Comparison of ENCODE assay signal across 24 mouse cellular contexts in the genomic region with DNA sequence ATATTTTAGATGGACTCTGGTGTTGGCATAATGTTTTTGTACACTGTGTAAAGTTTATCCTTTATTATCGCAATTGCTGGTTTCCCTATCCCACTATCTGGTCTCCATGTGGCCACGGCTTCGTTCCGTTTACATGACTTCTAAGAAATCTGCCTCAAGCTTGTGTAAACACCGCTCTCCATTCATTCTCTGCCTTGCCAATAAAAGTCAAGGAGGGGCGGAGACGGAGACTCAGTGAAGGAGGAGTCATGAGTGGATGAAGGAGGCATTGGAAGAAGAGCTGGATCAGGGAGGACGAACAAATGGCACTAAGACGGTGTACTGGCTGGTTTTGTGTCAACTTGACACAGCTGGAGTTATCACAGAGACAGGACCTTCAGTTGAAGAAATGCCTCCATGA. TPM values are rescaled to one million over a fixed set of nuclear protein-coding genes. Genes with fewer than 3 reads are reported as not detected.
DNase-seq lines count a peak whose midpoint lies in the region; ATAC-seq and TF ChIP-seq lines count a peak whose summit lies in the region.
"Had no signal": no experiment of that assay in that cellular context is flagged by ENCODE, and none has a peak within 500 bp of the region (broad histone marks: within the 10 kb centered on the region; RNA-seq: fewer than 3 reads in every experiment).

No protein-coding gene starts in this region.

- peak; percentile 69 for ATAC-seq in stomach, embryonic 16.5 days (ENCODE audit: insufficient read depth, low FRiP score)
- ATAC-seq in forebrain, embryonic 13.5 days, result no peak
- ATAC-seq: forebrain, embryonic 16.5 days; inflammation-experienced regulatory T-cells, adult 6 months; midbrain, embryonic 13.5 days had no signal

- H3K4me3 ChIP-seq in heart, embryonic 10.5 days, result no peak overlapping the region
- H3K4me3 ChIP-seq in lung, adult 2 months (replicated peaks; ENCODE audit: extremely low read depth, low read depth, low read length), result no peak overlapping the region
- H3K4me3 ChIP-seq in stomach, embryonic 16.5 days (replicated peaks; ENCODE audit: low read length), result no peak overlapping the region
- H3K4me3 ChIP-seq in forebrain, embryonic 13.5 days, result no peak overlapping the region
- H3K4me3 ChIP-seq: embryonic facial prominence, embryonic 15.5 days; heart, embryonic 15.5 days; limb, embryonic 10.5 days; liver, embryonic 15.5 days; megakaryocyte, embryonic 14.5 days; midbrain, embryonic 13.5 days had no signal

- no peaks in the 10 kb centered on the region for H3K27me3 ChIP-seq in heart, embryonic 10.5 days (ENCODE audit: insufficient read depth, poor library complexity, severe bottlenecking)
- no peaks in the 10 kb centered on the region for H3K27me3 ChIP-seq in stomach, embryonic 16.5 days (ENCODE audit: control insufficient read depth, insufficient read depth, low read length)
- H3K27me3 ChIP-seq in forebrain, embryonic 13.5 days, result no peaks in the 10 kb centered on the region
- H3K27me3 ChIP-seq: embryonic facial prominence, embryonic 15.5 days; heart, embryonic 15.5 days; liver, embryonic 15.5 days; megakaryocyte, embryonic 14.5 days; midbrain, embryonic 13.5 days had no signal

- H3K36me3 ChIP-seq in heart, embryonic 10.5 days, result peaks cover 32% of the 10 kb centered on the region
- H3K36me3 ChIP-seq in stomach, embryonic 16.5 days (ENCODE audit: control insufficient read depth, insufficient read depth, low read length), result no peaks in the 10 kb centered on the region
- H3K36me3 ChIP-seq in forebrain, embryonic 13.5 days (ENCODE audit: poor library complexity, severe bottlenecking), result peaks cover 40% of the 10 kb centered on the region

- peak; percentile 46 for DNase-seq in heart, adult 11 months
- DNase-seq in heart, embryonic 10.5 days (ENCODE audit: low spot score), result no peak
- DNase-seq in lung, adult 2 months, result peak; percentile 23
- peak; percentile 32 for DNase-seq in lung, postnatal 14 days
- DNase-seq in adrenal gland, adult 8-10 months, result no peak
- no peak for DNase-seq in thymus, postnatal 14 days
- DNase-seq: adrenal gland, postnatal 25 days; cerebellum, adult 9-10 months; gastrocnemius, postnatal 25 days; heart, postnatal 36 days; kidney, postnatal 36 days; liver; retina, postnatal 1 day had no signal

- no peaks in the 10 kb centered on the region for H3K9me3 ChIP-seq in heart, embryonic 10.5 days
- no peaks in the 10 kb centered on the region for H3K9me3 ChIP-seq in stomach, embryonic 16.5 days (replicated peaks; ENCODE audit: control insufficient read depth, low read length)
- H3K9me3 ChIP-seq in forebrain, embryonic 13.5 days (replicated peaks), result no peaks in the 10 kb centered on the region
- H3K9me3 ChIP-seq: embryonic facial prominence, embryonic 15.5 days; heart, embryonic 15.5 days; limb, embryonic 10.5 days; liver, embryonic 15.5 days; megakaryocyte, embryonic 14.5 days; midbrain, embryonic 13.5 days had no signal

- H3K4me2 ChIP-seq in stomach, embryonic 16.5 days (ENCODE audit: low read depth, low read length), result no peak overlapping the region
- H3K4me2 ChIP-seq in forebrain, embryonic 13.5 days, result no peak overlapping the region
- H3K4me2 ChIP-seq: embryonic facial prominence, embryonic 15.5 days; heart, embryonic 15.5 days; hindbrain, embryonic 14.5 days; liver, embryonic 15.5 days; midbrain, embryonic 13.5 days had no signal

- no peak for TF ChIP-seq CTCF in lung, adult 2 months (IDR thresholded peaks at IDR 0.05; ENCODE audit: insufficient read depth, low read length)

- H3K9ac ChIP-seq in stomach, embryonic 16.5 days (ENCODE audit: low read length), result no peak overlapping the region
- no peak overlapping the region for H3K9ac ChIP-seq in forebrain, embryonic 13.5 days
- H3K9ac ChIP-seq: embryonic facial prominence, embryonic 15.5 days; heart, embryonic 15.5 days; hindbrain, embryonic 14.5 days; liver, embryonic 15.5 days; midbrain, embryonic 13.5 days had no signal

- no peak overlapping the region for H3K27ac ChIP-seq in heart, embryonic 10.5 days
- no peak overlapping the region for H3K27ac ChIP-seq in stomach, embryonic 16.5 days (ENCODE audit: low read length)
- no peak overlapping the region for H3K27ac ChIP-seq in forebrain, embryonic 13.5 days
- H3K27ac ChIP-seq: embryonic facial prominence, embryonic 15.5 days; heart, embryonic 15.5 days; hindbrain, embryonic 14.5 days; limb, embryonic 10.5 days; liver, embryonic 15.5 days; midbrain, embryonic 13.5 days had no signal

- WGBS in heart, embryonic 10.5 days, result 82% methylated on average over 9 of the region's 9 CpGs
- WGBS in lung, adult 2 months, result 25% methylated on average over 9 of the region's 9 CpGs
- 29% methylated on average over 9 of the region's 9 CpGs for WGBS in stomach, embryonic 16.5 days
- WGBS in forebrain, embryonic 13.5 days, result 91% methylated on average over 9 of the region's 9 CpGs

- H3K4me1 ChIP-seq in heart, embryonic 10.5 days, result no peaks in the 10 kb centered on the region
- no peaks in the 10 kb centered on the region for H3K4me1 ChIP-seq in lung, adult 2 months (ENCODE audit: control insufficient read depth, insufficient read depth, low read length)
- peaks cover 3% of the 10 kb centered on the region for H3K4me1 ChIP-seq in stomach, embryonic 16.5 days (ENCODE audit: control insufficient read depth, insufficient read depth, low read length)
- H3K4me1 ChIP-seq in forebrain, embryonic 13.5 days, result no peaks in the 10 kb centered on the region
- H3K4me1 ChIP-seq: embryonic facial prominence, embryonic 15.5 days; heart, embryonic 15.5 days; liver, embryonic 15.5 days; midbrain, embryonic 13.5 days had no signal

- TF ChIP-seq POLR2A in lung, adult 2 months (IDR thresholded peaks at IDR 0.05; ENCODE audit: borderline replicate concordance, extremely low read depth, low read depth, low read length), result no peak

RNA-seq across cellular contexts. Expression of a gene that starts 37.9 kb away (rescaled TPM):
- 20.9 and 21.7 TPM in 2 replicates for polyA plus RNA-seq in heart, embryonic 10.5 days (2016; fragmentation: Nextera tagmentation; extraction: Ambion mirVana)
- 21.0 and 27.8 TPM in 2 replicates for polyA plus RNA-seq in lung, adult 2 months (2012; rRNA removed)
- 17.3 and 18.4 TPM in 2 replicates for polyA plus RNA-seq in stomach, embryonic 16.5 days (2015; fragmentation: Nextera tagmentation; extraction: Ambion mirVana)
- total RNA-seq in adrenal gland, adult 8-10 months (2022), result 10 to 100 TPM; 31.1 to 55.0 (median 45.0) TPM
- 46.0 and 46.9 TPM in 2 replicates for polyA plus RNA-seq in forebrain, embryonic 13.5 days (2015; fragmentation: Nextera tagmentation; extraction: Ambion mirVana)

RNA-seq across cellular contexts. Expression of a gene that starts 52.4 kb away (rescaled TPM):
- 400 and 430 TPM in 2 replicates for polyA plus RNA-seq in heart, embryonic 10.5 days (2016; fragmentation: Nextera tagmentation; extraction: Ambion mirVana)
- 38.3 and 45.0 TPM in 2 replicates for polyA plus RNA-seq in lung, adult 2 months (2012; rRNA removed)
- polyA plus RNA-seq in stomach, embryonic 16.5 days (2015; fragmentation: Nextera tagmentation; extraction: Ambion mirVana), result 208 and 209 TPM in 2 replicates
- 100 to 1,000 TPM; 103 to 164 (median 133) TPM for total RNA-seq in adrenal gland, adult 8-10 months (2022)
- polyA plus RNA-seq in forebrain, embryonic 13.5 days (2015; fragmentation: Nextera tagmentation; extraction: Ambion mirVana), result 152 and 159 TPM in 2 replicates

Comparison
In these comparisons a context has a peak if more than half of its experiments do, and no peak if none do; other contexts are left out.
1. DNase-seq: peak in heart, adult 11 months (single experiment), lung, adult 2 months (single experiment) and lung, postnatal 14 days (single experiment); none in heart, embryonic 10.5 days (single experiment), adrenal gland, adult 8-10 months (single experiment) and thymus, postnatal 14 days (single experiment).